Mouse (Mus musculus): ENCODE data around the gene Spata45.

GRCm38 (mm10) chr1:190998027-190998426 is 38.4 kb upstream of the Spata45 start:
- no peak for TF ChIP-seq CTCF (IDR thresholded peaks at IDR 0.05; ENCODE audit: low read depth, low read length)
- no peak for TF ChIP-seq POLR2A (IDR thresholded peaks at IDR 0.05; ENCODE audit: borderline replicate concordance, low read depth, low read length)

Data from bone marrow macrophage, adult 2 months (primary cell).